Mouse (Mus musculus) megakaryocyte, embryonic 14.5 days (primary cell): ENCODE results near the gene Tmem9b.

Experiments
- FLI1 ChIP-seq: IDR thresholded peaks from 2 replicates; pipeline ENCODE4 v1.6.1; 2012; ENCODE audit warnings: low read length, inconsistent platforms, mixed read lengths
- GATA1 ChIP-seq: IDR thresholded peaks from 3 replicates; pipeline ENCODE4 v1.6.1; 2012; ENCODE audit warnings: mixed read lengths, low read length, inconsistent platforms, borderline replicate concordance

DNA sequence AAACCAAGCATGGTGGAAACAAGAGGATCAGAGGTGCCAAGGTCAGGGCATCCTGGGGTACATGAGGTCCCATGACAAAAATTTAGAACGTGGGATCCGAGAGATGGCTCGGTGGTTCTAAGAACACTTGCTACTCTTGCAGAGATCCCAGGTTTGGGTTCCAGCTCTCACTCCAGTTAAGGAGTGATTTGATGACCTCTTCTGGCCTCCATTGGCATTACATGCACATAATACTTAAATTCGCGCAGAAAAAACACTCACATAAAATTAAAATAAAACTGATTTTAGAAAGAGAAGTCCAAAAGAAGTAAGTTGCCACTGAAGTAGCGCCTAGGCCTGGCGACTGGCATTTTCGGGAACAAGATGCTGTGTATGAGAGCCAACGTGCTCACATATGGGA, 33.4 kb downstream of the Tmem9b start:
- no peak for TF ChIP-seq GATA1
- no peak for TF ChIP-seq FLI1
